Mouse (Mus musculus) megakaryocyte, embryonic 14.5 days (primary cell): Measurements from ENCODE around the gene Wdpcp.

Source experiments
- FLI1 ChIP-seq: IDR thresholded peaks from 2 replicates; pipeline ENCODE4 v1.6.1; 2012; ENCODE audit warnings: low read length, inconsistent platforms, mixed read lengths
- GATA1 ChIP-seq: IDR thresholded peaks from 3 replicates; pipeline ENCODE4 v1.6.1; 2012; ENCODE audit warnings: mixed read lengths, low read length, inconsistent platforms, borderline replicate concordance

GRCm38 (mm10) chr11:21615915-21616314, 43.9 kb downstream of the Wdpcp start:
- TF ChIP-seq GATA1 (no peak), FLI1 (no peak)
